Mouse (Mus musculus) bone marrow, adult 2 months (tissue): ENCODE measurements around the gene Olfr1322. TPM values are rescaled to one million over a fixed set of nuclear protein-coding genes. Genes with fewer than 3 reads are reported as not detected.

Source experiments
- H3K27ac ChIP-seq: fragments of 200-500 bp; 2 replicates; pipeline ENCODE4 v1.5.1; 2012; ENCODE audit warnings: low read depth, mild to moderate bottlenecking, control low read depth, inconsistent platforms, low read length; ENCODE audit not compliant: control insufficient read depth, poor library complexity, insufficient read depth
- H3K4me1 ChIP-seq: fragments of 200-500 bp; 2 replicates; pipeline ENCODE4 v1.6.1; 2011; ENCODE audit warnings: low read length; ENCODE audit not compliant: control insufficient read depth, insufficient read depth
- H3K4me3 ChIP-seq: fragments of 200-500 bp; replicated peaks from 2 replicates; pipeline ENCODE3; 2011; ENCODE audit warnings: mild to moderate bottlenecking, low read depth, low read length, control low read depth; ENCODE audit not compliant: control insufficient read depth
- CTCF ChIP-seq: fragments of 200-500 bp; IDR thresholded peaks from 2 replicates; pipeline ENCODE4 v1.5.1; 2011; ENCODE audit warnings: low read length, control low read depth; ENCODE audit not compliant: control insufficient read depth, insufficient read depth
- POLR2A ChIP-seq: fragments of 200-500 bp; IDR thresholded peaks from 2 replicates; pipeline ENCODE4 v1.6.1; 2011; ENCODE audit warnings: low read depth, mild to moderate bottlenecking, control low read depth, low read length, borderline replicate concordance; ENCODE audit not compliant: control insufficient read depth
- WGBS: fragments of 180-500 bp; shearing (Covaris S2); methylation state at CpG from one replicate; pipeline ENCODE4 v1.1.7; 2018; 5-methylcytosine and 5-hydroxymethylcytosine counted together
- polyA plus RNA-seq: library from polyadenylated mRNA; stranded (reverse); fragments of >200 nt; gene quantifications from 2 replicates; pipeline ENCODE4 v1.2.4, GENCODE M21; 2011; ENCODE audit warnings: low replicate concordance; ENCODE audit not compliant: missing spikeins, insufficient read depth, insufficient read length

Gene Olfr1322
- 0.25 TPM in 1 of 2 replicates, not detected in the other for polyA plus RNA-seq

GRCm38 (mm10) chrX:49891383-49891782 lies at the start of gene Olfr1322:
TSS of gene Olfr1322 (minus strand) at chrX:49891483.
- Histone ChIP-seq H3K4me3 (no peak within 1 kb of the TSS), H3K4me1 (no peaks in the 10 kb centered on the region), H3K27ac (no peak within 1 kb of the TSS)
- TF ChIP-seq POLR2A (no peak), CTCF (no peak)
- WGBS: 77% methylated on average over 2 of the region's 2 CpGs

GRCm38 (mm10) chrX:49877651-49878349 lies 13.5 kb downstream of the Olfr1322 start:
- no peak overlapping the region for H3K27ac ChIP-seq

More at GRCm38 (mm10) chrX:49877651-49878349, 13.5 kb downstream of the Olfr1322 start:
- 80% methylated on average over 4 of the region's 4 CpGs for WGBS
- TF ChIP-seq CTCF: no peak
- no peak for TF ChIP-seq POLR2A
- H3K4me1 ChIP-seq: no peaks in the 10 kb centered on the region
- no peak overlapping the region for H3K4me3 ChIP-seq

Other genes with a start within 250 kb of the Olfr1322 start
- not detected in 2 replicates for gene Olfr1320, start 219.2 kb downstream of the Olfr1322 start, polyA plus RNA-seq
- not detected in 2 replicates for gene Olfr1321, start 156.4 kb downstream of the Olfr1322 start, polyA plus RNA-seq
- gene Igsf1, start 93.7 kb downstream of the Olfr1322 start, polyA plus RNA-seq: not detected in 2 replicates
- not detected in 2 replicates for gene Olfr1323, start 127.9 kb upstream of the Olfr1322 start, polyA plus RNA-seq